Mouse (Mus musculus) heart, embryonic 11.5 days (tissue): ENCODE measurements around the gene Hpca. TPM values are rescaled to one million over a fixed set of nuclear protein-coding genes. Genes with fewer than 3 reads are reported as not detected.

Source experiments
- ATAC-seq: fragments of 200-750 bp; cut with Nextera tagmentation; replicated peaks from 2 replicates; pipeline ENCODE4 v1.8.0; 2017; ENCODE audit warnings: moderate library complexity; ENCODE audit not compliant: insufficient number of reproducible peaks, low FRiP score, low TSS enrichment
- H3K27ac ChIP-seq: fragments of 300-500 bp; sonication (generic); 2 replicates; pipeline ENCODE4 v1.5.1; 2014; ENCODE audit warnings: mild to moderate bottlenecking, low read depth, low read length
- H3K27me3 ChIP-seq: fragments of 300-500 bp; sonication (generic); 2 replicates; pipeline ENCODE4 v1.6.1; 2014; ENCODE audit warnings: mild to moderate bottlenecking, low read length, mixed read lengths; ENCODE audit not compliant: control insufficient read depth, insufficient read depth
- H3K36me3 ChIP-seq: fragments of 300-500 bp; sonication (generic); 2 replicates; pipeline ENCODE4 v1.6.1; 2014; ENCODE audit warnings: mild to moderate bottlenecking, low read length, moderate library complexity, mixed read lengths; ENCODE audit not compliant: control insufficient read depth, insufficient read depth
- H3K4me1 ChIP-seq: fragments of 300-500 bp; sonication (generic); 2 replicates; pipeline ENCODE4 v1.6.1; 2014; ENCODE audit warnings: low read length; ENCODE audit not compliant: control insufficient read depth, insufficient read depth
- H3K4me2 ChIP-seq: fragments of 300-500 bp; sonication (generic); 2 replicates; pipeline ENCODE4 v1.6.1; 2014; ENCODE audit warnings: mild to moderate bottlenecking, moderate library complexity
- H3K4me3 ChIP-seq: fragments of 300-500 bp; sonication (generic); 2 replicates; pipeline ENCODE4 v1.5.1; 2014; ENCODE audit warnings: low read depth, low read length
- H3K9ac ChIP-seq: fragments of 300-500 bp; sonication (generic); 2 replicates; pipeline ENCODE4 v1.6.1; 2014; ENCODE audit warnings: mild to moderate bottlenecking, low read depth, low read length, moderate library complexity
- H3K9me3 ChIP-seq: fragments of 300-500 bp; sonication (generic); replicated peaks from 2 replicates; pipeline ENCODE4 v1.6.1; 2016; ENCODE audit warnings: low read length; ENCODE audit not compliant: control insufficient read depth
- WGBS: fragments of 180-500 bp; shearing (Covaris S2); extraction: QIAGEN DNeasy Blood & Tissue Kit; methylation state at CpG from one replicate; pipeline ENCODE4 v1.1.7; 2014; ENCODE audit not compliant: insufficient replicate concordance; 5-methylcytosine and 5-hydroxymethylcytosine counted together
- polyA plus RNA-seq: library from polyadenylated mRNA; unstranded; fragments of >200 nt; fragmentation: Nextera tagmentation; extraction: Ambion mirVana; gene quantifications from 2 replicates; pipeline ENCODE4 v1.2.1, GENCODE M21; 2014

Hpca gene
- polyA plus RNA-seq, 1 experiment from 2014 or later = 2.3 TPM

GRCm38 (mm10) chr4:129107348-129107899 lies 14.4 kb downstream of the Hpca start:
- H3K4me2 ChIP-seq = no peak overlapping the region
- ATAC-seq = no peak
- WGBS = 67% methylated on average over 10 of the region's 10 CpGs
- no peak overlapping the region for H3K27ac ChIP-seq
- H3K4me3 ChIP-seq = no peak overlapping the region
- H3K4me1 ChIP-seq = 0 out of 2 replicates have a peak, but pooled peaks cover 4% of the 10 kb centered on the region
- no peaks in the 10 kb centered on the region for H3K9me3 ChIP-seq
- no peaks in the 10 kb centered on the region for H3K36me3 ChIP-seq
- H3K9ac ChIP-seq = no peak overlapping the region
- H3K27me3 ChIP-seq = peaks cover 52% of the 10 kb centered on the region

DNA sequence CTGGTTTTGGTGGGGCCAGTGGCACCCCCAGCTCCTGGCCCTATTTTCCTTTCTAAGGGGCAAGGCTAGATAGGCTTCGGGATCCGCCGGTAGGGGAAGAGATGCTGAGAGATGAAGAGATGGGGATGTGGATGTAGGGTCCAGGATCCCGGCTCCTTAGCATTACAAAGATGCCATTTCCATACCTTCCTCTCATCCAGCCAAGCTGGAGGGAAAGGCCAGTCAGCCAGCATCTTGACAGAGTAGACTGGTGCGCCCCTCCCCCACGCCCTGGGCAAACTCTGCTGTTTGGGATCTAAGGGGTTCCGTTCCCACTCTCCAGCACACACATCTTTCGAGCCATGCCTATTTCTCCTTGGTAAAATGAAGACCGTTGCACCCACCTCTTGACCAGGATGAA lies 15.8 kb downstream of the Hpca start:
- Histone ChIP-seq H3K4me2 (no peak overlapping the region), H3K9me3 (no peaks in the 10 kb centered on the region), H3K9ac (no peak overlapping the region), H3K27me3 (peaks cover 52% of the 10 kb centered on the region), H3K4me1 (0 out of 2 replicates have a peak, but pooled peaks cover 4% of the 10 kb centered on the region), H3K36me3 (no peaks in the 10 kb centered on the region), H3K4me3 (no peak overlapping the region), H3K27ac (no peak overlapping the region)
- ATAC-seq = no peak
- 15% methylated on average over 9 of the region's 9 CpGs for WGBS

GRCm38 (mm10) chr4:129105356-129105755 lies 16.5 kb downstream of the Hpca start, which contains the start of gene Tmem54:
Gene Tmem54, plus strand, starts transcription at chr4:129105548.
- H3K9ac ChIP-seq = no peak within 1 kb of the TSS
- peak within 1 kb of the TSS; percentile 54 for H3K4me2 ChIP-seq
- H3K36me3 ChIP-seq = no peaks in the 10 kb centered on the region
- peak within 1 kb of the TSS; percentile 27 for H3K4me3 ChIP-seq
- 0 out of 2 replicates have a peak, but pooled peaks cover 4% of the 10 kb centered on the region for H3K4me1 ChIP-seq
- peaks cover 52% of the 10 kb centered on the region for H3K27me3 ChIP-seq
- H3K9me3 ChIP-seq = no peaks in the 10 kb centered on the region
- peak; percentile 29; the same call in 1 of the 2 replicates for ATAC-seq
- WGBS = 2% methylated on average over 40 of the region's 40 CpGs
- H3K27ac ChIP-seq = no peak within 1 kb of the TSS

- H3K4me2 ChIP-seq = no peak overlapping the region
- H3K9me3 ChIP-seq = no peaks in the 10 kb centered on the region; the same call in 1 of the 2 replicates
- peaks cover 35% of the 10 kb centered on the region for H3K27me3 ChIP-seq
- no peak for ATAC-seq
- no peak overlapping the region for H3K27ac ChIP-seq
- no peak overlapping the region for H3K4me3 ChIP-seq
- 56% methylated on average over 14 of the region's 14 CpGs for WGBS
- H3K9ac ChIP-seq = no peak overlapping the region
- 0 out of 2 replicates have a peak, but pooled peaks cover 4% of the 10 kb centered on the region for H3K4me1 ChIP-seq
- H3K36me3 ChIP-seq = no peaks in the 10 kb centered on the region
Measured at GRCm38 (mm10) chr4:129102133-129102829, 19.6 kb downstream of the Hpca start.

GRCm38 (mm10) chr4:129097006-129097405 lies 24.8 kb downstream of the Hpca start:
- Histone ChIP-seq H3K4me1 (no peaks in the 10 kb centered on the region), H3K27ac (no peak overlapping the region), H3K9ac (no peak overlapping the region), H3K36me3 (no peaks in the 10 kb centered on the region), H3K9me3 (no peaks in the 10 kb centered on the region; the same call in 1 of the 2 replicates), H3K27me3 (peaks cover 12% of the 10 kb centered on the region), H3K4me2 (no peak overlapping the region), H3K4me3 (no peak overlapping the region)
- ATAC-seq = no peak
- 63% methylated on average over 7 of the region's 7 CpGs for WGBS

DNA sequence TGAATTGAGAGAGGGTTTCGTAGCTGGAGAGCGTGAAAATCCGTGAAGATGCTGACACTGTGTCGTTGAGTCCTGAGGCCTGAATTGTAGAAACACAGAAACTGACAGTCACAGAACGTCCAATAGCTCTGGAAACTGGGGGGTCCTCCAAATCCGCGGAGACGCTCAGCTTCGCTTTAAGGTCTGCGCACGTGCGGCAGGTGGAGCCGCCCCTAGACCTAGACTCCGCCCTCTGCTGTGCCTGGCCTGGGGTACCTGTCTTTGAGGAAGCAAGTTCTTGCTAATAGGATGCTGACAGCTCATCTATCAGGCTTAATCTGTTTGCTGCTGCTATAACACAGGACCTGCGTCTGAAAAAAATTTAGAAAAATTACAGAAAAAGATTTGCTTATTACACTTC lies 26.6 kb downstream of the Hpca start:
- no peak overlapping the region; the same call in 1 of the 2 replicates for H3K4me2 ChIP-seq
- 21% methylated on average over 15 of the region's 15 CpGs for WGBS
- no peak for ATAC-seq

GRCm38 (mm10) chr4:129087850-129088249 lies 34.0 kb downstream of the Hpca start:
- 47% methylated on average over 5 of the region's 5 CpGs for WGBS
- ATAC-seq = no peak
- Histone ChIP-seq H3K4me3 (no peak overlapping the region), H3K9ac (no peak overlapping the region), H3K27me3 (no peaks in the 10 kb centered on the region), H3K9me3 (no peaks in the 10 kb centered on the region), H3K36me3 (peaks cover 5% of the 10 kb centered on the region; the same call in 1 of the 2 replicates), H3K4me1 (no peaks in the 10 kb centered on the region), H3K4me2 (no peak overlapping the region), H3K27ac (no peak overlapping the region)

More for the DNA sequence above, 26.6 kb downstream of the Hpca start:
- no peaks in the 10 kb centered on the region for H3K36me3 ChIP-seq
- peaks cover 12% of the 10 kb centered on the region for H3K27me3 ChIP-seq
- H3K9ac ChIP-seq = no peak overlapping the region
- H3K27ac ChIP-seq = no peak overlapping the region
- no peaks in the 10 kb centered on the region for H3K4me1 ChIP-seq
- no peak overlapping the region for H3K4me3 ChIP-seq
- no peaks in the 10 kb centered on the region; the same call in 1 of the 2 replicates for H3K9me3 ChIP-seq

GRCm38 (mm10) chr4:129086078-129086477 lies 35.8 kb downstream of the Hpca start:
- Histone ChIP-seq H3K4me2 (no peak overlapping the region), H3K36me3 (peaks cover 5% of the 10 kb centered on the region; the same call in 1 of the 2 replicates), H3K9me3 (no peaks in the 10 kb centered on the region), H3K9ac (no peak overlapping the region), H3K27me3 (no peaks in the 10 kb centered on the region), H3K27ac (no peak overlapping the region), H3K4me3 (no peak overlapping the region), H3K4me1 (no peaks in the 10 kb centered on the region)
- WGBS = 28% methylated on average over 8 of the region's 8 CpGs
- ATAC-seq = no peak
